Mouse (Mus musculus) megakaryocyte, adult 5-6 weeks (primary cell): ENCODE results near the gene 2700049A03Rik. TPM values are rescaled to one million over a fixed set of nuclear protein-coding genes. Genes with fewer than 3 reads are reported as not detected.
"Not testable (repeated sequence)": the region's sequence is repeated elsewhere in the genome, so short reads cannot be mapped to it uniquely, and the experiment has no call there.

ENCODE experiments used
- ATAC-seq: 2 replicates; pipeline ENCODE4 v1.8.0; 2016; ENCODE audit warnings: mild to moderate bottlenecking, inconsistent platforms; ENCODE audit not compliant: poor library complexity, severe bottlenecking
- total RNA-seq, 2 experiments: library from RNA; stranded (forward) in 1 of 2; stranded (reverse) in 1 of 2; fragments of 153-499, 151-499 nt in 1 of 2; fragments of 221-1000, 200-1000 nt in 1 of 2; gene quantifications; 2 replicates each; pipeline versions ENCODE4 v1.2.3 to v1.2.4; 2015 to 2017

Gene 2700049A03Rik
- 12.2 and 12.9 TPM in 2 replicates for total RNA-seq (2015)
- total RNA-seq (2017) = 7.5 and 8.3 TPM in 2 replicates

DNA sequence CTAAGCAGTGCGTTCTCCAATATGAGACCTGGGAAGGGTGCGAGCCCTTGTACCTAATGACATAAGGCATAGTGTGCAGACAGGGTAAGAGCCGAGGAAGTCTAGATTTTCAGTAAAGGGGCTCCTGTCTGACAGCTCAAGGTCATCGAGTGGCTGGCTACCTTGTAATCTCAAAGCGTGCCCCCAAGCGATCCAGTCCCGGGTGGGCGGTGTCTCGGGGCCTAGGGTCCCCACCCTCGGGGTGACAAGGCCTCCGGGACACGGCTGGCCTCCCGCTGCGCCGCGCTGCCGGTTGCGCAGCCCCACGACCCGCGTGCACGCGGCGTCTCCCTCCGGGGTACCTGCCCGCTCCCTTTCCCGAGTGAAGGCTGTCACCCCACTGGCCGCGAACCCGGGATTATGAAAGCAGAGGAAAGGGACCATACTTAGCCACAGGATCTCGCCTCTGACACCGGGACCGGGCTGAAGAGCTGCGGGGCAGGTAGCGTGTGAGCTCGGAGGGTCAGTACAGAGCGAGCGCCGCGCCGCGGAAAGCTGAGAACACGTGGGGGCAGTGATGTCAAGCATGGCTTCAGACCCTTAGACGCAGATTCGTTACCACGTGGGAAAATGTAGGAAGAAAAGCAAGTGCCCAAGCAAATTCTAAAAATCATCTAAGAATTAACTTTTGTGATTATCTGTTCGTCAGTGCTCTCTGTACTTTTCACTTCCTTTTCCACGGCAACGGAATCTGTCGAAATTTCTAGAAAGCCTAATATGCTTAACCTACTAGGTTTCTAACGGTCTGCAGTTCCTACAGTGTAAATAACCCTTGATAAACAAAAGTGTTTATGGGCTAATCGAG is at the start of gene 2700049A03Rik, which contains the start of gene Timm9:
TSS of gene 2700049A03Rik (plus strand) at position 719 of the 844 bp plus-strand sequence.
TSS of gene Timm9 (minus strand) at position 555 of the 844 bp plus-strand sequence.
- ATAC-seq = peak; percentile 82

DNA sequence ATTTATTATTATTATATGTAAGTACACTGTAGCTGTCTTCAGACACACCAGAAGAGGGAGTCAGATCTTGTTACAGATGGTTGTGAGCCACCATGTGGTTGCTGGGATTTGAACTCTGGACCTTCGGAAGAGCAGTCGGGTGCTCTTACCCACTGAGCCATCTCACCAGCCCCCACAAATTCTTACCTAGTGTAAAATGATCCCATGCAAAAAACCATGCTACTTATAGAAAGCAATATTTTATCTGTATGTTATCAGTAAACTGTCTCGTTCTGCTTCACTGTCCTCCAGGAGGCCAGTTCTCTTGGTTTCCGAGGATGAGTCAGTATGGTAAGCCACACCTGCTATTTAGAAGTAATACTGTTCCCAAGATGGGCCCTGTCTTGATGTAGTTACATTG is 32.4 kb upstream of the 2700049A03Rik start:
- not testable (repeated sequence) for ATAC-seq

DNA sequence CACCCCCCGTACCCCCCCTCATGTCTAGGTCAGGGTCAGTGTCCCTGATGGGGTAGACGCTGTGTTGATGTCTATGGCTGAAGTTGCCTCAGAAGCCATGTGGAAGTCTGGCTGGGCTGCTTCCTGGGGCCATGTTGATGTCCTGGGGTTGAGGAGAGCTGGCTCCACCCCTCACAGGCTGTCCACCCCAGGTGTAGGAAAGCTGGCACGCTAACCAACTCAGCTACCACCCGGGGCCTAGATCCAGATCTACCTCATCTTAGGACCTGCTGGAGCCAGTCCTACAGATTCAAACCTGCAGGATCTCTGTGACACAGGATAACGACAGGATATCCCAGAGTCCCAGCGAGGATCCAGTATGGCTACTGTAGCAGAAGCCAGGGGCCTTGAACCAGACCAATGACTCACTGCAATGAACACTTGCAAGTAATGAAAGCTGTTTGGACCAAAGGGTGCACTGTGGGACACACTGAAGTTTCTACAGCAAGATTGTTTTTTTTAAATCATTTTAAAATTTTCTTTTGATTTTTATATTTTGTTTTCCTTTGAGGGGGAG is 29.4 kb upstream of the 2700049A03Rik start:
- ATAC-seq = no peak

DNA sequence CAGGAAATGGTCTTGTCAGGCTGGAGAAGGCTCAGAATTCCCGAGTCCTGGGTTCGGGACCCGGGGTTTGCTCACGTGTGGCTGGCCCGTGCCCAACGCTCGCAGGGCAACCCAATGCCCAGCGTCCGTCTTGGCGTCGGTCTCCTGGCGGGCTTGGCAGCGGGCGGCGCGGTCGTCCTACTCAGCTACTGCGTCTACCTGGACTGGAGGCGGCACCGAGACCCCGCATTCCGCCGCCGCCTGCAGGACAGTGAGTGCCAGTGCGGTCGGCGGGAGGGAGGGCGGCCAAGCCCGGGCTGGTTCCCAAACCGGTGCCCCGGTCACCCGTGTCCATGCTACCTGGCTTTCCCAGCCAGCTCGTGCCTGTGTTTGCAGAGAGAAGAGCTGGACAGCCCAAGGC is 25.3 kb upstream of the 2700049A03Rik start, which contains the start of gene Tomm20l:
TSS of gene Tomm20l (plus strand) at position 98 of the 400 bp plus-strand sequence.
- peak; percentile 51 for ATAC-seq

DNA sequence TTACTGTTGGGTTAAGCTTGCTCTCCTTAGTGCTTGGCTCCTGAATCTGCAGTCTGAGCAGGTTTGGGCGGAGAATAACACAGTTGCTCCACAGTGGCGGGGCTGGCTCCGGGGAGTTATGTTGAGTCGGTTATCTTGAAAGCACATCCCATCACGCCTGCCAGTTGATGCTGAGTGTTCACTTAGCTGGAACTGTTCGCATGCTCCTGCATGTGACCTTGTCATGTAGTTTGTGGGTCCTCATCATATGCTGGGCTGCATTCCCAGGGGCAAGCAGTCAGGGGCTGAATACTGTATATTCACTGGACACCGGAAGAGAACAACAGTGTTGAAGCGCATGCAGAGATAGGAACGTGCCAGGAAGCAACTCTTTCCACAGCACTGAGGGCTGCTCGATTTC is 23.6 kb upstream of the 2700049A03Rik start:
- no peak for ATAC-seq

DNA sequence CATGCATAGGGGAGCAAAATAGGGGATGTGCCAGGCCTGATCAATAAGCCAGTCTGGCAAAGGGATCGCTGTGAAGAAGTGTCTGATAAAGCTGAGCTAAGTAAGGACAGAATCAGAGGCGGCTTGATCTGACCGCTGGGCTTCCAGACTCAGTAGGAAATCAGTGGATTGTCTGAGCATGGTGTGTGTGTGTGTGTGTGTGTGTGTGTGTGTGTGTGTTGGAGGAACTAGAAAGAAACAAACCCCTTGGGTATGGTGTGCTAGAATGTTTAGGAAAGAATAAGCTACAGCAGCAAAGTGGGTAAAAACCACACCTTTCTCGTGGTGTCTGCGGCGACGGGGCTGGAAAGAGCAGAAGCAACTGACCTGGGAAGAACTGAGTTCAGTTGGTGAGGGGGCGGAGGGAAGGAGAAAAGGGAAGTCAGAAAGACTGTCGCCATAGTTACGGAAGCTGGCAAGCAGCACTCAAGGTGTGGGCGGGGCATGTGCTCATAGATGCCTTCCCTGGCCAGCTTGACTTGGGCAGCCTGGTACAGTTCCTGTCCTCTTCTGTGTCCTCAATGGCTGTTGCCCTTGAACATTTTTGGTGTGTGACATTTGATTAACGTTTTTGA is 22.9 kb upstream of the 2700049A03Rik start:
- ATAC-seq = peak; percentile 99

DNA sequence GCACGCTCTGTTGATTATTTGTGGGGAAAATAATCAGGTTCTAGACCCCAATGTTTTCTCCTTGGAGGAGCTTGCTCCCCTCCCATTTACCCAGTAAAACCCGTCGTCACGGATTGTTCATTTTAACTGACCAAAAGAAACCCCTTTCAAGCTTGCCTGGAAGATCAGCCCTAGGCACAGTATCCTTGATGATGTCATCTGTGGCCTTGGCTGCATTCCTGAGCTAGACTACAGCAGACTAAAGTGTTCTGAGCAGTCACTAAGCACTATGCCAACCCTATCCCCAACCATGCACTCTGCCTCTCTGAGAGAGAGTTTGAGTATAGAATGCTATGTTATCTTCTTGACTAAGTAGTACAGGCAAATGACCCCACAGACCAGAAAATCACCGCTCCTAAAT is 20.2 kb upstream of the 2700049A03Rik start:
- ATAC-seq = no peak

DNA sequence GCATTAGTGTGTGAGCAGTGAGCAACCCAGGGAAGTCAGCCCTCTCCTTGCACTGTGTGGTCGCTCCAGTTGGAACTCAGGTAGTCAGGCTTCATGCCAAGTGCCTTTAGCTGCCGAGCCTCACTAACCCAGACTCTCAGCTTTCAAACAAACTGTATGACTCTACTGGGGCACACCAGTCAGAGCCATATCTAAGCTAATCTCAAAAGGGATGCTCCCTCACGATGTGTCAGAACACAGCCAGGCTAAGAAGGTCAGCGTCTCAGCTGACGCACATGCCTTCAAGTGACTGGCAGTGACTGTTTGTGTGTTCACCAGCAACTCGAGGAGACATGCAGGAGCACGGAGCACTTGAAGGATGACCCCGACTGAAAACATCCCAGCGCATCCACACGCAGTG is 13.9 kb upstream of the 2700049A03Rik start:
- no peak for ATAC-seq

DNA sequence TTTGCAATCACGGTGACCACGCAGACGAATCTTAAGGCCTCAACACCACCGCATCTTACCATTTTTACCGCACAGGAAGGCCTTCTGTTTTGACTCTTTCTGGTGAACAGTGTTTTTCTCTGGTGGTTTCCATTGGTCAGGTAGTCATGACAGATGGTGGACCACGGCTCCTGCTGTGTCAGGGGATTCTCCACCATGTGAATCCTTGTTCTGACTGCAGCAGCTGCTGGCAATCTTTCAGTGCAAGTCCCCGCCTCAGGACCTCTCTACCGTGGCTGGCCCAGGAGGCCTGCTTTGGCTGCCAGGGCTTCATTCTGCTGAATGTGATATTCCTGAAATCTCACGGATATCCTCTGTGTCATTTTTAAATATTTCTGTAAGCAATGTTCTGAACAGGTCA is 13.4 kb upstream of the 2700049A03Rik start:
- ATAC-seq = no peak

DNA sequence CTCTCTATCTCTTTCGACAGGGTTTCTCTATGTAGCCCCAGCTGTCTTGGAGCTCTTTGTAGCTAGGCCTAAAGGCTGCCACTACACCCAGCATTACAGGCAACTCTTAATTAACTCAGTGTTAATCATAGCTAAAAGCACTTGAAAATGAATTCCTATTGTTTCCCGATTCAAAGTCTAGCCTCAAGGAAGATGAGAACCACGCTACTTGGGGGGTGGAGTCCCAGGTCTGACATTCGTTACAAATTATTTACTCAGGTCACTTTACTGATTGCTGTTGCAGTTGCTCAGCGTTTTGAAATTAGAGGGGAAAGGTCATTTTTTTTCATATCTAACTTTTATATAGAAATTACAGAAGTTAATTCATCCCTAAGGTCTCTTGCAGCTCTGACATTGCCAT is 1.1 kb upstream of the 2700049A03Rik start:
- ATAC-seq = no peak

DNA sequence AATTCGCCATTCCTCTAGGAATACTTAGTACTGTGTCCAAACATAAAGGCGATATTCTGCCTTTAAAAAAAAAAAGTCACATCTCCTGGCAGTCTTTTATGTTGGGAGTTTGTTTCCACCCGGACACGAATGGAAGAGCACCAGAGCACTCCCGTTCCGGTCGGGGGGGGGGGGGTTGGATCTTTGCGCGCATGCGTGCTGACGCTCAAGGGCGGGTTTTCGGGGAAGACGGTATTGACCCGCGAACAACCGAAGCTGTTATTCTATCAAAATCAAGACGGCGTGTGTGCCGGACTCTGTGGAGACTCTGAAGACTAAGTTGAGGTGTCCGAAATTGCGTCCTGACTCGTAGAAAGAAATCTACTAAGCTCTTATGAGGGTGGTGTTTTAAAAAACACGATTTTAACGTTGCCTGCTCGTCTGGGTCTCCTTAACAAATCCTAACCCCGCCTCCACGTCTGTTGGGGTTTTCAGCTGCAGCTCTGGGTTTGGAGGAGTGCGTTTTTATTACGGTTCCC is 385 bp downstream of the 2700049A03Rik start:
- ATAC-seq = peak; percentile 92

DNA sequence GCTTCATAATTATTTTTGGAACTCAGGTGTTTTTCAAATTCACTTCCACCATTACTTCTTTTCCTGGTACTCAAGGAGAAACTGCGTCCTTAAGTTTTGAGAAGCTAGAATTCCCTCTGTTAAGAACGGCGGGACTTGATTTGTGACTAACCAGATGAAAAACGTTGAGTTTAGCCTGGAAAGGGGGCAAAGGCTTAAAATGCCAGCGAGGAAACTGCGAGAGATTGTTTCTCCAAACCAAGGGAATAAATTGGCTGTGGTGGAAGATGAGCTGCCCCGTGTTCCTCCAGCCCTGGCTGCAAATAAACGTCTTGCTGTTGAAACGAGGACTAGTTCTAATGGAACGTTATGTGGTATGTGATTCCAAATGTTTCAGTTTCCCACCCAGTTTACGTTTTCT is 1.0 kb downstream of the 2700049A03Rik start:
- no peak for ATAC-seq

DNA sequence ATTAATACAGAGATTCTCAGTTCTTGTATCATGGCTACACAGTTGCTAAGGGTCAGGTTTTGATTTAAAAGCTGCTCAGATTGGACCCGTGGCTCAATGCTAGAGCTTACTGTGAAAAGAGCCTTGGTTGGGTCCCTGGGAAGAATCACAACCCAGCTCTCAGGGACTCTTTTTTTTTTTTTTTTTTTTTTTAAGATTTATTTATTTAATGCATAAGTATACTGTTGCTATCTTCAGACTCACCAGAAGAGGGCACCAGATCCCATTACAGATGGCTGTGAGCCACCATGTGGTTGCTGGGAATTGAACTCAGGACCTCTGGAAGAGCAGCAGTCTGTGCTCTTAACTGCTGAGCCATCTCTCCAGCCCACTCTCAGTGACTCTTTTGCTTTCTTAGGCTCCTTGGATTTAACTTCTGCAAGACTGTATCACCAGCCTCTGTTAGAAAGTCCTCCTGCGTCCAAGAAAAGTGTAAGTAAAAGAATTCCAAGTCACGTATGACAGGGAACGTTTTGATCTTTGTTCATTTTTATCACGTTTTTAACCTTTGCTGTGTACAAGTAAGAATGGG is 2.7 kb downstream of the 2700049A03Rik start:
- no peak for ATAC-seq

DNA sequence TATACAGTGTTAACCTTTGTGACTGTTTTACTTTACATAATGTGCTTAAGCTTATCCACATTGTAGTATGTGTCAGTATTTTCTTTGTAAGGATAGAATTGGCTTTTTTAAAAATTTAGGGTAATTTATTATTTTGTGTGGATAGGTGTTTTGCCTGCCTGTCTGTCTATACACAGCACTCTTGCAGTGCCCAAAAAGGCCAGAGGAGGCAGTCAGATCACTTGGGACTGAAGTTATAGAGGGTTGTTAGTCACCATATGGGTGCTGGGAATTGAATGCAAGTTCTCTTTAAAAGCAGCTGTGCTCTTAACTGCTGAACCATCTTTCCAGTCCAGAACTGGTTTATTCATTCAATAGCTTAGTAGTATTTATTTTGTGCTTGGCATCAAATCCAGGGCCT is 4.5 kb downstream of the 2700049A03Rik start:
- no peak for ATAC-seq

DNA sequence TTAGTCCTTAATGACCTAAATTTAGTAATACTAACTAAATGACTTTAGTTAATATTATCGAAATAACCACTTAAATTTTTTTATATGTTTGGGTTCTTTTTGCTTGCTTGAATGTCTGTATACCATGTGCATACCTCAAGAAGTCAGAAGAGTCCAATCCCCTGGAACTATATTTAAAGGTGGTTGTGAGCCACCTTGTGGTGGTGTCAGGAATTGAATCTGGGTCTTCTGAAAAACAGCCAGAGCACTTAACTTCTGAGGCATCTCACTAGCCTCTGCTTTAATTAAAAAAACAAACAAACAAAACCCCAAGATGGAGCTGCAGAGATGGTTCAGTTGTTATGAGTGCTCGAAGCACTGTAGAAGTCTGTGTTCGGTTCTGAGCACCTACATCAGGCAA is 11.0 kb downstream of the 2700049A03Rik start:
- ATAC-seq = 0 out of 2 replicates have a peak, but pooled peaks have one; percentile 56

DNA sequence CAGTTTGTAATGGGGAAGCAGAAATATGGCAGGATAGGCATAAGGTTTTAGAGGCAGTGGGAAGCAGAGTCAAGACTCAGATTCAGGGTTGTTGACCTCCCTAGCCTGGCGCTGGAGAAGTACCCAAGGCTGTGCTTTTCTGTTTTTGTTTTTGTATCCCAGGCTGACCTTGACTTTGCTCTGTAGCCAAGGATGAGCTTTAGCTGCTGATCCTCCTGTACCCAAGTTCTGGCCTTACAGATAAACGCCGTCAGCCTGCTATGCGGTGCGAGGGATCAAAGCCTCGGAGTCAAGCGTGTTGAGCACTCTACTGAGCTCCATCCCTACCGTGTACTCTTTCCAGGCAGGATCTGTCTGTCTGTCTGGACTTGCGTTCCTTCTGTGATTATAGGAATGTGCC is 12.2 kb downstream of the 2700049A03Rik start:
- no peak for ATAC-seq

DNA sequence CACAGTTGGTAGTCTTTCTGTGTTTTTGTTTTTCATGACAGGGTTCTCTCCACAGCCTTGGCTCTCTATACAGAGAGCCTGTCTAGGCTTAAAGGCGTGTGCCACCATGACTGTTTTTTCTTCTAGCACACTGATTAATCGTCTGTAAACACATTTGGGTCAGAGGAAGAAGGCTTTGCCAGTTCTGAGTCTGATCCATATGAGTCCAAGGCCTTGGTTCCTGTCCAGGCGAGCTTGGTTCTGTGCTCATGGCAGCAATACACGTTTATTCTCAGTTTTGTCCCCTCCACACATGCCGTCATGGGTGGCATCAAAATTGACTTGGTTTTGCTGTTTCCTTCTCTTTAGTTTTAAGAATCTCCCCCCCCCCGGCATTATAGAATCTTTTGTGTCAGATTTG is 12.8 kb downstream of the 2700049A03Rik start:
- ATAC-seq = no peak

DNA sequence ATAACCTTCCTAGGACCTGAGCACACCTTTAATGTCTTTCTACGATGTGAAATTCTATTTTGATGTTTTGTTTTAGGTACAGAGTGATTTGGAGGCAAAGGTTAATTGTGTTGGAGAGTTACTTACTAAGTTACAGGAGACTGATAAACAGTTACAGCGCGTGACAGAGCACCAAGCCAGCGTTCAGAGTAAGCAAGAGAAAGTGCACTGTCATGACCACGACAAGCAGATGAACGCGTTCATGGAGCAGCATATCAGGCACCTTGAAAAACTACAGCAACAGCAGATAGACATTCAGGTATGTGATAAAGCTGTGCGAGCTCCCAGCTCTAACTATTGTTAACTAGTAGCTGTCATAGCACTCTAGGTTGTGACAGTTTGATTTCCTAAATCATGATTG is 13.5 kb downstream of the 2700049A03Rik start:
- no peak for ATAC-seq

DNA sequence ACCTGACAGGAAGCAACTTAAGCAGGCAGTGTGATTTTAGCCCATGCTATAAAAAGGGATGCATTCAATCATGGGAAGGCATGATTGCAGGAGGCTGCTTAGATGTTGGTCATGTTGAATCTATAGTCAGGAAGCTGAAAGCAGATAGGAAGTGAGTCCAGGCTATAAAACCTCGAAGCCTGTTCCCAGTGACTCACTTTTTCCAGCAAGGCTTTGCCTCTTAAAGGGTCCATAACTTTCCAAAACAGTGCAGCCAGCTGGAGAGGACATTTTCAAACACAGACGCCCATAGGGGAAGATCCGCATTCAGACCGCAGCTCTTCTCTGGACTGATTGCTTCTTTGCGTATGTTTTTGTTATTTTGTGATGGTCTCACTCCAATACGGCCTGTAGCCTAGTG is 18.3 kb downstream of the 2700049A03Rik start:
- no peak for ATAC-seq

DNA sequence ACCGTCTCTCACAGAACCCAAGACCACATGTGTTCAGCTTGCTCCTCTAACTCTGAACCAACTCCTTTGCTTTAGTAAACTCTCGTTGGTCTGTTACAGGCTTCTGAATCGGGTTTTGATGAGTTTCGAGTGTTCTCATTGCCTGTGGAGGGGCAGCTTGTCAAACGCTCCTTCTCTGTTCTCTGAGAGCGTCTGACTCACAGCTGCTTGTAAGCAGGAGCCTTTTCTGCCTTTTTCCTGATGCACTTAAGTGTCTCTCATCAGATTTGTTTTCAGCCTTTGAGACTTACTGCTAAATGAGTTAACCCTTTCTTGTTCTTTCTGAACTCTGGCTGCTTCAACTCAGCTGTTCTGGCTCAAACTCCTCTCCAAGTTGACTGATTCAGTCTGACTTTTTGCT is 21.3 kb downstream of the 2700049A03Rik start:
- no peak for ATAC-seq

DNA sequence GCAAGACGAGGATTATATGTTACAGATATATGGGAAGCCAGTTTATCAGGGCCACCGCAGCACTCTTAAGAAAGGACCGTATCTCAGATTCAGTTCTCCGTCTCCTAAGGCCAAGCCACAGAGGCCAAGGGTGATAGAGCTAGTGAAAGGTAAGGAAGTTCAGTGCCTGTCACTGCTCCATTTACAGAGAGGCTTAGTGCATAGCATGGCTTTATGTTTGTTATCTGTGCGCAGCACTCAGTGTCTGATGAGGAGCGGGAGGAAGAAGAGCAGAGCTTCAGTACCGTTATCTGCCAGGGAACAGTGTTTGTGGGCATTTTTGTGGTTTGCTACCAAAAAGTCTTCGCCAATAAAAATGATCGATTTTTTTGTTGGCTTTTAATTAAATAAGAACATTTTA is 27.8 kb downstream of the 2700049A03Rik start:
- no peak for ATAC-seq
